Comparison of ENCODE assay signal across 9 mouse cellular contexts in genomic region chr17:32494601-32495000, GRCm38 (mm10). TPM values are rescaled to one million over a fixed set of nuclear protein-coding genes. Genes with fewer than 3 reads are reported as not detected.
DNase-seq lines count a peak whose midpoint lies in the region; ATAC-seq and TF ChIP-seq lines count a peak whose summit lies in the region.
"Had no signal": no experiment of that assay in that cellular context is flagged by ENCODE, and none has a peak within 500 bp of the region (broad histone marks: within the 10 kb centered on the region; RNA-seq: fewer than 3 reads in every experiment).

No protein-coding gene starts in this region.

- H3K79me2 ChIP-seq in liver, adult 2 months (ENCODE audit: control insufficient read depth, insufficient read depth, low read length) = no peaks in the 10 kb centered on the region

- H3K4me1 ChIP-seq in liver, adult 2 months (ENCODE audit: control insufficient read depth, insufficient read depth, low read length) = peaks cover 2% of the 10 kb centered on the region; the same call in 1 of the 2 replicates
- H3K4me1 ChIP-seq in neural tube, embryonic 12.5 days = no peaks in the 10 kb centered on the region
- H3K4me1 ChIP-seq: embryonic facial prominence, embryonic 12.5 days had no signal

- no peak overlapping the region for H3K27ac ChIP-seq in liver, adult 2 months (replicated peaks; ENCODE audit: insufficient read depth, low read depth, low read length)
- no peak overlapping the region for H3K27ac ChIP-seq in neural tube, embryonic 12.5 days
- H3K27ac ChIP-seq: embryonic facial prominence, embryonic 12.5 days had no signal

- peak; percentile 48; the same call in 1 of the 2 replicates for ATAC-seq in neural tube, embryonic 12.5 days (ENCODE audit: low FRiP score, low read depth)

- TF ChIP-seq CTCF in liver, adult 2 months (IDR thresholded peaks at IDR 0.05; ENCODE audit: low read depth, low read length) = peak; percentile 48

- WGBS in liver, adult 2 months = 88% methylated on average over 1 of the region's 1 CpGs
- 62% methylated on average over 1 of the region's 1 CpGs for WGBS in neural tube, embryonic 12.5 days

- peak; percentile 78 for DNase-seq in CD4-positive helper T cell, adult 2 months (ENCODE audit: low read depth, low spot score)
- DNase-seq in adrenal gland, adult 18-20 months (ENCODE audit: low spot score in 2 of 2) = peak; percentile 53 to 54
- peak; percentile 85 for DNase-seq in embryo, embryonic 10.5 days (ENCODE audit: low spot score)
- peak; percentile 25 to 54 for DNase-seq in heart, adult 9 months (ENCODE audit: low spot score in 2 of 2)
- peak; percentile 84 for DNase-seq in kidney, postnatal 10 days
- DNase-seq in liver, adult 2 months (ENCODE audit: extremely low read depth, low read depth, low spot score) = peak; percentile 65
- DNase-seq in telencephalon, adult 2 months (ENCODE audit: low read depth, low spot score) = peak; percentile 50

- no peaks in the 10 kb centered on the region for H3K9me3 ChIP-seq in neural tube, embryonic 12.5 days
- H3K9me3 ChIP-seq: embryonic facial prominence, embryonic 12.5 days had no signal

- H3K36me3 ChIP-seq in liver, adult 2 months (ENCODE audit: control insufficient read depth, insufficient read depth, low read length) = no peaks in the 10 kb centered on the region
- H3K36me3 ChIP-seq in neural tube, embryonic 12.5 days = no peaks in the 10 kb centered on the region
- H3K36me3 ChIP-seq: embryonic facial prominence, embryonic 12.5 days had no signal

- H3K9ac ChIP-seq in liver, adult 2 months (ENCODE audit: low read depth, low read length) = no peak overlapping the region
- H3K9ac ChIP-seq in neural tube, embryonic 12.5 days = no peak overlapping the region
- H3K9ac ChIP-seq: embryonic facial prominence, embryonic 12.5 days had no signal

- no peak for TF ChIP-seq POLR2A in liver, adult 2 months (IDR thresholded peaks at IDR 0.05; ENCODE audit: extremely low read depth, insufficient read depth, low read length)

- no peaks in the 10 kb centered on the region for H3K27me3 ChIP-seq in liver, adult 2 months (ENCODE audit: control insufficient read depth, insufficient read depth, low read length)
- 0 out of 2 replicates have a peak, but pooled peaks cover 3% of the 10 kb centered on the region for H3K27me3 ChIP-seq in neural tube, embryonic 12.5 days (replicated peaks)

- no peak overlapping the region for H3K4me3 ChIP-seq in liver, adult 2 months (ENCODE audit: insufficient read depth, low read depth, low read length)
- no peak overlapping the region for H3K4me3 ChIP-seq in neural tube, embryonic 12.5 days
- H3K4me3 ChIP-seq: embryonic facial prominence, embryonic 12.5 days had no signal

- H3K4me2 ChIP-seq in neural tube, embryonic 12.5 days (replicated peaks) = no peak overlapping the region
- H3K4me2 ChIP-seq: embryonic facial prominence, embryonic 12.5 days had no signal

RNA-seq across cellular contexts. Expression of gene Cyp4f17, which starts 11.2 kb away (rescaled TPM):
- total RNA-seq in adrenal gland, adult 18-20 months (2021) = 10 to 100 TPM; 11.3 to 12.4 TPM
- 10.2 and 14.1 TPM in 2 replicates for total RNA-seq in liver, adult 2 months (2014; rRNA removed)
- 18.7 and 20.1 TPM in 2 replicates for polyA plus RNA-seq in liver, adult 2 months (2012; rRNA removed)
- polyA plus RNA-seq in neural tube, embryonic 12.5 days (2016; fragmentation: Nextera tagmentation; extraction: Ambion mirVana) = 9.5 and 10.8 TPM in 2 replicates

RNA-seq across cellular contexts. Expression of gene Cyp4f16, which starts 41.8 kb away (rescaled TPM):
- 10 to 100 TPM in 1 of 2 experiments, 1 to 10 TPM in 1; 9.9 to 10.5 TPM for total RNA-seq in adrenal gland, adult 18-20 months (2021)
- 4.1 and 4.9 TPM in 2 replicates for total RNA-seq in liver, adult 2 months (2014; rRNA removed)
- polyA plus RNA-seq in liver, adult 2 months (2012; rRNA removed) = 3.4 and 5.1 TPM in 2 replicates
- polyA plus RNA-seq in neural tube, embryonic 12.5 days (2016; fragmentation: Nextera tagmentation; extraction: Ambion mirVana) = 19.8 and 25.3 TPM in 2 replicates

RNA-seq across cellular contexts. Expression of gene Cyp4f39, which starts 42.1 kb away (rescaled TPM):
- not detected for total RNA-seq in adrenal gland, adult 18-20 months (2021)
- total RNA-seq in liver, adult 2 months (2014; rRNA removed) = 0.18 and 0.47 TPM in 2 replicates
- polyA plus RNA-seq in liver, adult 2 months (2012; rRNA removed) = 0.49 and 0.67 TPM in 2 replicates
- polyA plus RNA-seq in neural tube, embryonic 12.5 days (2016; fragmentation: Nextera tagmentation; extraction: Ambion mirVana) = 0.99 and 1.3 TPM in 2 replicates
